Mouse (Mus musculus) layer of hippocampus, postnatal 14 days (tissue): ENCODE data around the gene Dcaf7. TPM values are rescaled to one million over a fixed set of nuclear protein-coding genes. Genes with fewer than 3 reads are reported as not detected.
"Not testable (repeated sequence)": the region's sequence is repeated elsewhere in the genome, so short reads cannot be mapped to it uniquely, and the experiment has no call there.

ENCODE experiments used
- DNase-seq, 2 experiments: peaks; one replicate each; pipeline ENCODE4 v3.0.0; 2021 to 2022; ENCODE audit warnings: low spot score in 2 of 2, mixed read lengths in 1 of 2
- long read RNA-seq, 2 experiments: library from polyadenylated mRNA; stranded (forward); transcript quantifications; one replicate each; pipeline ENCODE4 v2.0.0; 2021
- total RNA-seq, 2 experiments: library from RNA; stranded (reverse); gene quantifications; 2 replicates each; pipeline ENCODE4 v1.2.3; 2021

The Dcaf7 gene
- 100 to 1,000 TPM; 159 to 180 TPM for total RNA-seq
- long read RNA-seq, experiment 1, full-length matches to known transcripts, result 8 of 36 reads
- long read RNA-seq, experiment 1, partial matches to known transcripts, result 1 of 36 reads
- long read RNA-seq, experiment 1, other reads (novel, unspliced or antisense), result 27 of 36 reads
- long read RNA-seq, experiment 2, full-length matches to known transcripts, result 9 of 48 reads
- long read RNA-seq, experiment 2, partial matches to known transcripts, result 3 of 48 reads
- long read RNA-seq, experiment 2, other reads (novel, unspliced or antisense), result 36 of 48 reads

DNA sequence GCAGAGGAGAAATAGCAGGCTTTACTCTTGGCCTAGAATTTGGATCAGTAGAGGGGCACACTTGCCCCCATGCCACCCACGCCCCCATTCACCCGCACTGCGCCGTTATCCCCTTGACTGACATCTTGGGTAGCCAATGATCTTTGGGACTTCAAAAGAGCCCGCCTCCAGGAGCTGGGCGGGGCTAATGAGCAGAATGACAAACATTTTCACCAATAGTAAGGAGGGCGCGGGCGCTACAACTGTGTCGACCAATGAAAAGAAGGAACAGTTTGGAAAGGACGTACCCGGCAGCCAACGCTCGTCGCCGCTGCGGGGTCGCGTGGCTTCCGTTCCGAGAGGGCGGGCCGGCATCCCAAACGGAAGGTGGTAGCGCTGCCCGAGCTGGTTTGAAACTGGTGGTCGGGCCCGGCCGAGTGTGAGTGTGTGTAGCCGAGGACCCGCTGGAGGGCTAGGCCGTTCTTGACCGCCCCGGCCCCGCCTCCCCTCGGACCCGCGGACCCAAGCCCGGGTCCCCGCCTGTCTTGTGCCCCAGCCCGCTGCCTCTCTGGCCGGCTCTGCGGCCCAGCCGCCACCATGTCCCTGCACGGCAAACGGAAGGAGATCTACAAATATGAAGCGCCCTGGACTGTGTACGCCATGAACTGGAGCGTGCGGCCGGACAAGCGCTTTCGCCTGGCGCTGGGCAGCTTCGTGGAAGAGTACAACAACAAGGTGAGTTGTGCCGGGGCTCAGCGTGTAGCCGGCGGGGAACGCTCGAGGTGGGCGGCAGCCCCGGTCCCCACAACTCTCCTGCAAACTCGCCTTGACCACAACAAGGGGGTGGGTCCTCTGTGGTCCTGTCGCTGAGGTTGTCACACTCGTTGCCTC lies at the start of gene Dcaf7:
Dcaf7 (plus strand) TSS at position 325 of the 870 bp plus-strand sequence.
- peak; percentile 100 for DNase-seq

GRCm38 (mm10) chr11:105987446-105987845 lies 49.2 kb upstream of the Dcaf7 start:
- DNase-seq, result no peak

DNA sequence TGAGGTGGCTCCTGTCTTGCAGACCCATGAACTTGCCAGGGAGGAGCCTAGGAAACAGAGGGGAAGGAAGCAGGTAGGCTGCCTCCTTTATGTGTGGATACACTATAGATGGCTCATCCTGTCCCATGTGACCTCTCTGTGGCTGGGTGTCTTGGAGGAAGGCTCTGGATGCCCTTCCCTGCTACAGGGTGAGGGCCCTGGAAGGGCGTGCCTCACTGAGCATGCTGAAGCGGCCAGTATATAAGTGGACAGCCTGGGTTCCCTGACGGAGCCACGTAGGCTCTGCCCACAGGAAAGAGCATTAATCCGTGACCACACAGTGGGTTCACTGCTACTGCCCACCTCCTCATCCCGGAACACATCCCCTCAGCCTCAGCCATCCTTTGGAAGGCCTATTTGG lies 47.2 kb upstream of the Dcaf7 start:
- no peak for DNase-seq

- no peak for DNase-seq
Measured at GRCm38 (mm10) chr11:105990231-105990630, 46.4 kb upstream of the Dcaf7 start.

DNA sequence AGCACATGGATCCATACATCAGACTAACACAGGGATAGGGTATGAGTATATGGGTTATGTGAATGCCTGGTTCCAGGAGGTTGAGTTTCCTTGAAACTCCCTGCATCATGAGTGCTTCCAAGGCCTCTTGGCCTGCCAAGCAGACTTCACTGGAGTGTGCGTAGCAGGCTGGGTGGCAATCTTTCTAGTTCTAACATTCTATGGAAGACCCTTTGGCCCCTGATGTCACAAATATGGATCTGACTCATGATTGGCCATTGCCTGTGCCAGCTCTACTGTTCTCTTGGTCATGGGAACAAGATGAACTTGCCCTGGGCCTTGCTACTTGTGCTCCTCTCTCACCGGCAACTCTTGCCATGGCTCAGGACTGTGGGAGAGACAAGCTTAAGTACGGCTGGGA lies 42.3 kb upstream of the Dcaf7 start, which contains the start of gene Ace3:
Ace3 (plus strand) TSS at position 301 of the 400 bp plus-strand sequence.
- no peak for DNase-seq

- DNase-seq, result no peak
Measured at GRCm38 (mm10) chr11:106000062-106000461, 36.6 kb upstream of the Dcaf7 start.

DNA sequence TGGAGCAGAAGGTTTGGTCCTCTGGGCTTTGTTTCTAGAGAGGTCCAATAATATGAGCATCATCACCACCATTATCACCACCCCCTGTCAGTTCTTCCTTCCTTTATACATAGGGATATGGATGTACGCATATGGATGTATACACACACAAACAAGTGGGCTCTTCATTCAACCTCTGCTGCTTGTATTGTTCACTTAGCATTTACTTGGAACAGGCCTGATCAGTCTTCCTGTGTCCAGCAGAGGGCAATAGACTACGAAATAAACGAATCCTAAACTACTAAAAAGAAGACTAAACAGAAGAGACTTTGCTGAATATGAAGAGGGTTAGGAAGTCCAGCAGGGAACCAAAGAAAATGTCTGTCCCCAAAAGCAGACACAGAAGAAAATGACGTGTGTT lies 35.0 kb upstream of the Dcaf7 start:
- peak in 1 of 2 experiments; percentile 40 for DNase-seq

- no peak for DNase-seq
Measured at GRCm38 (mm10) chr11:106004576-106004975, 32.1 kb upstream of the Dcaf7 start.

DNA sequence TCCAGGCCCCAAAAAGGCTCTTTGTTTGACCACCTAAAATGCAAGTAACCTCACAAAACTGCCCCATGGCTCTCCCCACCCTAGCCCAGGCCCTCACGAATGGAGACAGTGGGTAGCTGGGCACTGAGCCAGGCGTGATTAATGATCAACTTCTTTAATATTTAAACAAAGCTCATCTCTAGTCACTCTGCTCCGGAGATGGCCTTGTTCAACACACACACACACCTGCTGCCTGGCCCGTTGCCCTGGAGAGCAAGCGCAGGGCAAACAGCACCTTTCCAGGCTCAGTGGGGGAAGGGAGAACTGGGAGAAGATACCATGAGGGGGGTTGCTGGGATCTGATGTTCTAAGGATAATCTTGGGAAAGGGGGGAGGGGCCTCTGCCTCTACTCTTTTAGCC lies 30.7 kb upstream of the Dcaf7 start:
- DNase-seq, result no peak

GRCm38 (mm10) chr11:106007821-106008220 lies 28.9 kb upstream of the Dcaf7 start, which contains the start of gene Kcnh6:
Kcnh6 (plus strand) TSS chr11:106008124.
- DNase-seq, result no peak

DNA sequence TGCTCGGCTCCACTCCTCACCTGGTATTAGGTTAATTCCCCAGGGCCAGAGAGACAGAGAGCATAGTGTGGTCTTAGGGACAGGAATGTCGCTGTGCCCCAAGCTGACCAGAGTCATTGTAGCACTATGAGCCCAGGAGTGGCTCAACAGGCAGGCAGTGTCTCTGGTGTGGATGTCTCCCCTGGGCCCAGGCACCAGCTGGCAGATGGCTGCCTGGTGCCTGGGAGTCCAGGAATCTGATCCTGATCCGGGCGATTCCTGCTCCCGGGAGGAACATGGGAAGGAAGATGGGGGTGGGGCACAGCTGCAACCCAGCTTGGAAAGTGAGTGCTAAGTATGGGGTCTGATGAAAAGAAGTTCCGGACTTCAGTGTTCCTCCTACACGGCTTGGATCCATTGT lies 24.0 kb upstream of the Dcaf7 start:
- no peak for DNase-seq

GRCm38 (mm10) chr11:106013556-106014225 lies 23.0 kb upstream of the Dcaf7 start:
- peak; percentile 49 to 51 for DNase-seq

GRCm38 (mm10) chr11:106016440-106016839 lies 20.2 kb upstream of the Dcaf7 start:
- DNase-seq, result no peak

GRCm38 (mm10) chr11:106020051-106020763 lies 16.5 kb upstream of the Dcaf7 start:
- peak; percentile 26 to 40 for DNase-seq

DNA sequence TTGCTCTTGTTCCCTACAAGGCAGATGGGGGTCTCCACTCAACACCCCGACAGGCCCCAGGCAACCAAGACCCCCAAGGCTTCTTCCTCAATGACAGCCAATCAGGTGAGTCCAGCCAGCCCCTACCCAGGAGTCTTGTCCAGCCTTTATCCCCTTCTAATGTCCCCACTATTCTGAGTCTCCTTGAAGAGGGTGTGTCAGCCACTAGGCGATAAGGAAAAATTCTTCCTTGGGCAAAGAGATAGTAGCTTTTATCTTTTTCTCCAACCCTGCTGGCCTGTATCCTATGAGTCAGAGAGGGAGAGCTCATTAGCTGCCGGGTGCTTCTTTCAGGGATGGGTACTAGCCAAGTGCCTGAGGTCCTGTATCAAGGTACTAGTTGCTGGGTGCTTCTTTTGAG lies 10.9 kb upstream of the Dcaf7 start:
- no peak for DNase-seq

GRCm38 (mm10) chr11:106026465-106027151 lies 10.1 kb upstream of the Dcaf7 start:
- peak; percentile 42 to 65 for DNase-seq

- no peak for DNase-seq
Measured at GRCm38 (mm10) chr11:106027607-106028006, 9.1 kb upstream of the Dcaf7 start.

DNA sequence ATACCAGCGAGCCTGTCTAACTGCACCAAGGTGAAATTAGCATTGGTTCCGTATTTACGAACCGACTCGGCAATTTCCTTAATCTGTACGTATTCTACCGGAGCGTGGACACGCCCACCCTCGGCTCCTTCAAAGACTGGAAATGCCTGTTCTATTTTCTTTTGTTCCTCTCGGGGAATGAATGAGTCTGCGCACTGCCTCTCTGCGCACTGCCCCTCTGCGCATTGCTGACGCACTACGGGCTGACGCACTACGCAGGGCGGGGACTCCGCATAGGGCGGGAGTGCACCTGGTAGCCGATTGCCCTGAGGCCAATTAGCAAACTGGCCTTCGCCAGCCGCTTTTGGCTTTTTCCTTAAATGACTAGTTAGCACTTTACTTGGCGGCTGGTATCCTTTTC lies 4.6 kb upstream of the Dcaf7 start:
- not testable (repeated sequence) for DNase-seq

GRCm38 (mm10) chr11:106033491-106033919 lies 3.2 kb upstream of the Dcaf7 start:
- DNase-seq, result peak in 1 of 2 experiments; percentile 44

DNA sequence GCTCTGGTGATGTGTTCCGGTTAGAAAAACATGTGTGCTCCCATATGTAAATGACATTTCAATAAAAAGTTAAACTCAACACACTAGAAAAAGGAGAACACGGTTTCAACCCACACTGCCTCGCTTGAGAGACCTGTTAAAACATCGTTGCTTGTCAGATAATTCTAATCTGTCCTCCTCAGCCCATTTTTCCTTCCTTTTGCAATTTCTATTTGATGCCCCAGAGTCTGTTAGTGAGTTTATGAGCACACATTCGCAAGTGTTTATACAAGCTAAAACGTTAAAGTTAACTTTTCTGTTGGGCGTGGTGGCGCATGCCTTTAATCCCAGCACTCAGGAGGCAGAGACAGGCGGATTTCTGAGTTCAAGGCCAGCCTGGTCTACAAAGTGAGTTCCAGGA lies 1.7 kb upstream of the Dcaf7 start:
- DNase-seq, result no peak
